Mouse (Mus musculus) liver, embryonic 14.5 days (tissue): ENCODE measurements around the gene Arhgef16.

Experiments
- CTCF ChIP-seq: IDR thresholded peaks from 2 replicates; pipeline ENCODE4 v1.5.1; 2016; ENCODE audit warnings: antibody characterized with exemption, low read depth, control low read depth
- EP300 ChIP-seq: IDR thresholded peaks from 2 replicates; pipeline ENCODE4 v1.6.1; 2016; ENCODE audit warnings: antibody characterized with exemption, low read depth

- no peak for TF ChIP-seq CTCF
- TF ChIP-seq EP300, result no peak
Measured at GRCm38 (mm10) chr4:154249316-154249715, 52.2 kb downstream of the Arhgef16 start.
